Mouse (Mus musculus) liver, embryonic 14.5 days (tissue): Measurements from ENCODE around the gene Kazn.

Source experiments
- CTCF ChIP-seq: IDR thresholded peaks from 2 replicates; pipeline ENCODE4 v1.5.1; 2016; ENCODE audit warnings: antibody characterized with exemption, low read depth, control low read depth
- EP300 ChIP-seq: IDR thresholded peaks from 2 replicates; pipeline ENCODE4 v1.6.1; 2016; ENCODE audit warnings: antibody characterized with exemption, low read depth

- TF ChIP-seq CTCF, result no peak
- no peak for TF ChIP-seq EP300
Observed at GRCm38 (mm10) chr4:142055600-142055999, 183.6 kb downstream of the Kazn start.
